Mouse (Mus musculus): Measurements from ENCODE around the gene Abcd1. TPM values are rescaled to one million over a fixed set of nuclear protein-coding genes. Genes with fewer than 3 reads are reported as not detected.
"Not testable (repeated sequence)": the region's sequence is repeated elsewhere in the genome, so short reads cannot be mapped to it uniquely, and the experiment has no call there.

The Abcd1 gene
- total RNA-seq (2021): 10 to 100 TPM; 20.4 to 20.7 TPM

DNA sequence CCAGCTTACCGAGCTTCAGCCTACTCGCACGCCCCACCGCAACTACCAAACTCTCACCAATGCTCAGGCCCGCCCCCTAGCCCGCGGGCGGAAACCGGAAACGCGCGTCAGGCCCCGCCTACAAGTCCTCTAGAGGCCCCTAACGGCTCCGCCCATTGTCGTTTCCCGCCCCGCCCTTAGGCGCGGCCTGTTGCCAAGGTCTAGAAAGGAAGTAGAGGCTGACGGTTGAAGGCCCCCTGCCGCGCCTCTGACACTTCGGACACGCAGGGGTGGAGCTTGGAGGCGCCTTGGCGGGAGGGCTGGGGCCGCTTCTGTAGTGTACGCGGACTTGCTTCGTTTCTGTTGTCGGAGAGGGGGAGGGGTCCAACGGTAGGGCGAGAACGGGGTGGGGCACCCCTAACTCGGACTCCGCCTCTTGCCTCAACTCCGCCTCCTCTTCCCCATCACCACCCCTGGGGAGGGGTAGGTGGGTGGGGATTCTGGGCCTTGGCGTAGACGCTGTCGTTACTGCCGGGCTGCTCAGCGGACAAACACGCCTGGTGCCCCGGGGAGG, at the start of gene Abcd1, which contains the start of gene Bcap31:
Gene Abcd1 (plus strand): TSS at position 489 of the 553 bp plus-strand sequence.
Gene Bcap31 (minus strand): TSS at position 67 of the 553 bp plus-strand sequence.
- DNase-seq: peak; percentile 94

GRCm38 (mm10) chrX:73672031-73672431, 44.4 kb upstream of the Abcd1 start:
- DNase-seq: peak; percentile 62

GRCm38 (mm10) chrX:73672879-73673618, 43.3 kb upstream of the Abcd1 start, which contains the start of gene Slc6a8:
Gene Slc6a8 (plus strand): TSS chrX:73673150.
- peak; percentile 82 for DNase-seq

DNA sequence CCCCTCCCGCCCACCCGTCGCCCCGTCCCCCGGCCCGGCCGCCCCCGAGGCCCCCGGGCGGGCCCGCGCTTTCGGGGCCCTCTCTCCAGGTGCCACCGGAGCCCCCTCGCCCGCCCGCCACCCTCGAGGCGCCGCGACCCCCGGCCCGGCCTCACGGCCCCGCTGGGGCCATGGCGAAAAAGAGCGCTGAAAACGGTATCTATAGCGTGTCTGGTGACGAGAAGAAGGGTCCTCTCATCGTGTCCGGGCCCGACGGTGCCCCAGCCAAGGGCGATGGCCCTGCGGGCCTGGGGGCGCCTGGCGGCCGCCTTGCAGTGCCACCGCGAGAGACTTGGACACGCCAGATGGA, 42.8 kb upstream of the Abcd1 start:
- no peak for DNase-seq

GRCm38 (mm10) chrX:73673968-73674661, 42.3 kb upstream of the Abcd1 start:
- peak; percentile 35 for DNase-seq

GRCm38 (mm10) chrX:73675231-73675630, 41.2 kb upstream of the Abcd1 start:
- no peak for DNase-seq

DNA sequence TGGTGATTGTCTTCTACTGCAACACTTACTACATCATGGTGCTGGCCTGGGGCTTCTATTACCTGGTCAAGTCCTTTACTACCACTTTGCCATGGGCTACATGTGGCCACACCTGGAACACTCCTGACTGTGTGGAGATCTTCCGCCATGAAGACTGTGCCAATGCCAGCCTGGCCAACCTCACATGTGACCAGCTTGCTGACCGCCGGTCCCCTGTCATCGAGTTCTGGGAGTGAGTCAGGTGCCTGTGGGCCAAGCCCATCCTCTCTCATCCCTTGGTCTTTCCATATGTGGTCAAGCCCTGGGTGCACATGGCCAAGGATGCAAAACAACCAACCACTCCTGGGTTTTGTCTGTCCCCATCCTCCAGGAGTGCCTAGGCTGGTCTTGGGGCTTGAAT, 39.7 kb upstream of the Abcd1 start:
- DNase-seq: no peak

- DNase-seq: no peak
These were observed 32.2 kb upstream of the Abcd1 start for GRCm38 (mm10) chrX:73684156-73684555.

- DNase-seq: no peak
These were observed 31.4 kb upstream of the Abcd1 start for GRCm38 (mm10) chrX:73684978-73685377.

GRCm38 (mm10) chrX:73685629-73686028, 30.8 kb upstream of the Abcd1 start:
- peak; percentile 60 for DNase-seq

- peak; percentile 64 for DNase-seq
These were observed 25.3 kb upstream of the Abcd1 start for GRCm38 (mm10) chrX:73690917-73691629.

DNA sequence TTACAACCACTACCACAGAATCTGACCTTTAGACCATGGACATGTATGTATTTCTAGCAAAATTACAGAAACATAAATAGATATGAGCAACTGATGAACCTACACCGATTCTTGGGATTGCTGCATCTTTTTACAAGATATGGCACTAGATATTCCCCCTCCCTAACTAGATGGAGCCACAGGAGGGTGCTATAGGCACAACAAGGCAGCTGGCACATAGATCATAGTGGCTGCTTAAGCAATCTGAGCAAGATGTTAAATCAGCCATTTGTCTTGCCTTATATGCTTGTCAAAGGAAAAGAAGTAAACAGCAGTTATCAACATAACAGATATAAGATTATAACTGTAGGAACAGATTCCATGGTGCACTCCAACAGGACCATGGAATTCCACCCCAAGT, 15.9 kb upstream of the Abcd1 start:
- no peak for DNase-seq

DNA sequence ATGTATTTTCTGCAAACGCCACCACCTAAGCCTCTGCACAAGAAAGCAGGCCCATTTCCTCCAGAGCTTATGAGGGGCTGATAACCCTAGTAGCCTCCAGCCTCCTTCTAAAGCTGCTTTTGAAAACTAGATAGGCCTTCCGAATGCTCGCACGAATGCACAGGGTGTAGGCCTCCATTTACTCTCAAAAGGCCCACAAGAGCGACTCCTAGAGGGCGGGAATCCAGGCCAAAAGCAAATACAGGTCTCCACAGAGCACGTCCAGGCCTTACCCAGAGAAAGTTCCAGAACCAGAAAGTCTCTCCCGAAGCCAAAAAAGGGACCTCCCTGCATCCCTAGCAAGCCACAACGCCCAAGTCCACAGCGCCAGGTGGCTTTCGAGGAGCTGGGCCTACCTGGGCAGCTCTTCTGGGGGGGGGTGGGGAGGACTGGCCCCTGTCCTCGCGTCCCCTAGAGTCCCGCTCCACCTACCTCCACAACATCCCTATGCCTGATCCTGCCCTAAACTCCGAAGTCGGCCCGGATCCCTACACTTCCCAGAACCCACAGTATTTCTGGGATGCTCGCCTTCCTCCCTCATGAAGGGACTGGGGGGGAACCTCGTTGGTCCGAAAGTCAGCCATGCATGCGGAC, 805 bp upstream of the Abcd1 start:
- peak; percentile 60 for DNase-seq

GRCm38 (mm10) chrX:73716709-73717545, 530 bp downstream of the Abcd1 start:
- no peak for DNase-seq

DNA sequence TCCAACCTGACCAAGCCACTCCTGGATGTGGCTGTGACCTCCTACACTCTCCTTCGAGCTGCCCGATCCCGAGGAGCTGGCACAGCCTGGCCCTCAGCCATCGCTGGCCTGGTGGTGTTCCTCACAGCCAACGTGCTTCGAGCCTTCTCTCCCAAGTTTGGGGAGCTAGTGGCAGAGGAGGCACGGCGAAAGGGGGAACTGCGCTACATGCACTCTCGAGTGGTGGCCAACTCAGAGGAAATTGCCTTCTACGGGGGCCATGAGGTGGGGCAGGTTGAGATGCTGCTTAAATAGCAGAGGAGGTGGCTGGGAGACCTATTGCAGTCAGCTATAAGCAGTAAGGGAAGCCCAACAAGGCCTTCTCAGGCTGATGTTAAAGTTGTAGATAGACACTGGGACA, 1.3 kb downstream of the Abcd1 start:
- DNase-seq: peak; percentile 10

DNA sequence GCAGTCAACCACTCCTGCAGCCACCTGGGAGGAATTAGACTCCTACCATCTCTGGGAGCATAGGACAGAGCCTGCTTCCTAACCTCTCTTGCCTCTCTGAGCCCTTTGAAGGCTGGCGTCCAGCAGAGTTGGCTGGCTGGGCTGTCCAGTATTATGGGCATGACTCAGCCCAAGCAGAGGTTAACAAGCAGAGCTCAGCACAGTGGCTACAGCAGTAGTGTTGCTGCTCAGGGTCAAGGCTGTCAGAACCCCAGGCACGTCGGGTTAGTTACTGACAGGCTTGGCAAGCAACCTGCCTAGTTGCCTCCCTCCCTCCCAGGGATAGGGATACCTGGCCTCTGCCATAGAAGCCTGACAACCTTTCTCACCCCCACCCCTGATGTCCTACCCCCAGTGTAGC, 1.9 kb downstream of the Abcd1 start:
- DNase-seq: peak; percentile 17

DNA sequence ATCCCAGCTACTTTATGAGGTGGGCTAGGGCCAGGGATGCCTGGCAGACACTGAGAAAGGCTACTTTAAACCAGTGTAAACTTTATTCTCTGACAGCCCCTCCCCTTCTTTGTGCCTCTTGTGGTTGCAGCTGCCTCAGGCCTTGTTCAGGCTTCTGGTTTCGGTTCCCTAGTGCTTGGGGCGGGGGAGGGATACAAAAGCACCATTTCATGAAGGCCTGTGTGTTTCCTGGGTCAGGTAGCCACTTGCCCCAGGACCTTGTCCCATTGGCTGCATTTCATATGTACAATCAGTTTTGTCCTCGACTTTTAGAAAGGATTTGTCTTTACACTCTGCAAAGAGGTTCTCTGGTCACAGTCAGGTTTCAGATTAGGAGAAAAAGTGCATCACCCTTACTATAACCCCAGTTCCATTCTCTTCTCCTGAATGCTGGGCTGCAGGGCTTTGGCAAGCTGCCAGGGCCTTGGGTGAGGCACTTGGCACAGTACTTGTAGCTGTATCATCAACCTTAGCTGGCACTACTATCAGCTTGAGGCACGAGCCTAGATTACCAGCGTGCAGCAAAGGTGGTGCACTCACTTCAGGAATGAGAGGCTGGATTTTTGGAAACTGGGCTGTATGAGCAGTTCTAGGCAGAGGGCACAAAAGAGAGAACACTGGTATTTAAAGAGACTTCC, 2.4 kb downstream of the Abcd1 start:
- DNase-seq: peak; percentile 62

GRCm38 (mm10) chrX:73730908-73731307, 14.5 kb downstream of the Abcd1 start:
- no peak for DNase-seq

- DNase-seq: no peak
These were observed 21.8 kb downstream of the Abcd1 start for GRCm38 (mm10) chrX:73738155-73738554.

- DNase-seq: no peak
These were observed 22.8 kb downstream of the Abcd1 start for GRCm38 (mm10) chrX:73739151-73739550.

DNA sequence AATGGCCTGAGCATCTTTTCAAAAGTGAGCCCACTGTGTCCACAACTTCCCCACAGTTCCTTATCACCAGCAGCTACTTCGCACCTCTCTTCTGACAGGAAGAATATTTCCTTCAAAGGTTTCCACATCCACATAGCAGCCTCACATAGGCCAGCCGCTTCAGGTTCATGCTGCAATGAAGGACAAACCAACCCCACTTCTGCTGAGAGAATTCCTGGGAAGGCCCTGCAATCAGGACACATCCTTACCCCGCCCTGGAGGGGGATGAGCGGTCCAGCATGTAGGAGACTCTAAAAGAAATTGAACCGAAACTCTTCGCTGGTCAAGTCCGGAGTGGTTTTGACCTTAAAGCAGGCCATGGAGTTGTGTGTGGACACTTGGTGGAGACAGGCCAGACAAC, 23.4 kb downstream of the Abcd1 start:
- not testable (repeated sequence) for DNase-seq
